Mouse (Mus musculus) cerebellum, adult 2 months (tissue): ENCODE results near the gene Odf3b. TPM values are rescaled to one million over a fixed set of nuclear protein-coding genes. Genes with fewer than 3 reads are reported as not detected.

Source experiments
- DNase-seq, 2 experiments: peaks; one replicate each; pipeline ENCODE4 v3.0.0; 2021
- H3K27ac ChIP-seq: fragments of 200-500 bp; 2 replicates; pipeline ENCODE4 v1.5.1; 2012; ENCODE audit warnings: low read length, control low read depth, inconsistent platforms; ENCODE audit not compliant: insufficient read depth
- H3K27me3 ChIP-seq: fragments of 200-500 bp; 2 replicates; pipeline ENCODE4 v1.6.1; 2012; ENCODE audit warnings: inconsistent platforms, mild to moderate bottlenecking, low read length, moderate library complexity; ENCODE audit not compliant: control insufficient read depth, insufficient read depth
- H3K4me1 ChIP-seq: fragments of 200-500 bp; 2 replicates; pipeline ENCODE4 v1.6.1; 2011; ENCODE audit warnings: low read length; ENCODE audit not compliant: control insufficient read depth, insufficient read depth
- H3K4me3 ChIP-seq: fragments of 200-500 bp; replicated peaks from 2 replicates; pipeline ENCODE3; 2011; ENCODE audit warnings: mild to moderate bottlenecking, low read depth, low read length, control low read depth; ENCODE audit not compliant: insufficient read depth
- CTCF ChIP-seq: fragments of 200-500 bp; IDR thresholded peaks from 2 replicates; pipeline ENCODE4 v1.5.1; 2011; ENCODE audit warnings: low read depth, mild to moderate bottlenecking, control low read depth, low read length, moderate library complexity, borderline replicate concordance; ENCODE audit not compliant: insufficient read depth
- POLR2A ChIP-seq: fragments of 200-500 bp; IDR thresholded peaks from 2 replicates; pipeline ENCODE4 v1.6.1; 2011; ENCODE audit warnings: low read length, control low read depth, borderline replicate concordance; ENCODE audit not compliant: insufficient read depth
- WGBS: fragments of 180-500 bp; shearing (Covaris S2); methylation state at CpG from one replicate; pipeline ENCODE4 v1.1.7; 2018; 5-methylcytosine and 5-hydroxymethylcytosine counted together
- polyA plus RNA-seq: library from polyadenylated mRNA; depleted of rRNA; stranded (reverse); fragments of >200 nt; gene quantifications from 2 replicates; pipeline ENCODE4 v1.2.3, GENCODE M21; 2012; rRNA removed

Odf3b gene
- 18.3 and 24.4 TPM in 2 replicates for polyA plus RNA-seq

DNA sequence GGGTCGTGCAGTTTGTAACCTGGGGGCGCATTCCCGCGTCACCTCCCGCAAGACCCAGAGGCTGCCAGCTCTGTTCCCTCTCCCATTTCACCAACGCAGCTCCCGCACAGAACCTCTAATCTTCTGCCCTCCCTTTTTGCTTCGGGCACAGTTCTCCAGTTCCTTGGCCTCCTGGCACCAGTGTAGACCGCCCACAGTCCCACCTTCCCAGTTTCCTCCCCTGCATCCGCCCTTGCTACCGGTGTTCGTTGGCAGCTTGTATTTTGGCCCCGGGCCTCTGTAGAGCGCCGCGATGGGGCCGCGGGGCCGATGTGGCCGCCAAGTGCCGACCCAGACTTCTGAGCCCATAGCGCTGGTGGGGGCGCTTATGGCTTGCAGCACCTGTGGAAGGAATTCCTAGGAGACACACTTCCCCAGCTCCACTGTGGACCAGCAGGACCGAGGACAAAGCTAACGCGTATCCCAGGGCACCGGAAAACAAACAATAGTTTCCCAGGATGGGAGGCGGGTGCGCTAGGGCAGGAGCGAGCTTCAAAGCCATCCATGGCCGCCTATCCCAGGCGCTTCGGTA lies at the start of gene Odf3b:
Gene Odf3b, minus strand, starts transcription at position 452 of the 571 bp plus-strand sequence.
- Histone ChIP-seq H3K4me3 (peak within 1 kb of the TSS; percentile 64), H3K4me1 (peaks cover 24% of the 10 kb centered on the region), H3K27ac (peak within 1 kb of the TSS; percentile 98), H3K27me3 (no peaks in the 10 kb centered on the region)
- DNase-seq = peak; percentile 91
- under 1% methylated on average over 33 of the region's 33 CpGs for WGBS
- TF ChIP-seq POLR2A = peak; percentile 77; the same call in 1 of the 2 replicates
- TF ChIP-seq CTCF = no peak

DNA sequence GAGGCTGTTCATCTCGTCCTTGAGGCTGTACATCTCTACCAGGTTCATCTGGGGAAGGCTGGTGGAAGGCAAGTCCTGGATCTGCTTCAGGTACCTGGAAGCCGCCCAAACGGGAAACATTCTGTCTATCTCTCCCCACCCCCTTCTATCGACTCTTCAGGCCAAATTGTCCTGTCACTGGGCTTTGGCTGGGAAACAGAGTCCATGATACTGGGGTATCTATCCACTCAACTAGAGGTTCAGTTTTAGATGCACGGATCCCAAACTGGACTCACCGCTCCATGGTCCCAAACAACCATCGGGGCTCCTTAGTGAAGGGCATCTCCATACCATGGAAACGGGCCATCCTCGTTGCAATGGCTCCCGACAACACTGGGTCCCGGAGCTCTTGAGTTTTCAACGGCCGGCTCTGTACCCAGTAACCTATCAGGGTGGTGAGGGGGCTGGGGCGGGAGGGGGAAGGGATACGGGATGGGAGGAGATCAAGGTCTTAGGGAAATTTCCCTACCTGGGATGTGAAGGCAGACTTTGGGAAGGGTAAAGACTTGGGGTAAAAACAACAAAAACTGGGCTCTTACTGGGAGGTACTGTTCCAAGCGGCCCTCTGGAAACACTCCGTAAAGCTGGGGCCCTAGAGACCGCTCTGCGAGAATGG lies 49.2 kb upstream of the Odf3b start:
- Histone ChIP-seq H3K4me3 (peak overlapping the region; percentile 76), H3K4me1 (peaks cover 6% of the 10 kb centered on the region; the same call in 1 of the 2 replicates), H3K27ac (no peak overlapping the region), H3K27me3 (no peaks in the 10 kb centered on the region)
- TF ChIP-seq CTCF (no peak), POLR2A (no peak)
- WGBS = 62% methylated on average over 19 of the region's 19 CpGs
- peak in 1 of 2 experiments; percentile 33 for DNase-seq

DNA sequence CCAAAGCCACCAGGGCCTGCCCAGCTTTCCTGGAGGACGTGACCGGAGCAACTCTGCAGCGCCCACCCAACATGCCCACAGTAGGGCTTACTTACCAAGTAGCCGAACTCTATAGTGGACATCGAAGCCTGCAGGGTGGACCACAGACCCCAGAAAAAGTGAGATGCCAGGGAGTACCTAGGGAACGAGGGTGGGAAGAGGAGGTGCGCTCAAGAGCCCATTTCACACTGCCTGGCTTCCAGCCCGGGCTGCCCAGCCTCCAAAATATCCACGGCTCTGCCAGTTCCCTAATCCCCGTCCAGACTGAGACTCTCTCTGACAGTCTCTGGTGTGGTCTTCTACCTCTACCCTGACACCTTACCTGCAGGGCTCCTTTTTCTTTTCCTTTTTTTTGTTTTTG lies 47.6 kb upstream of the Odf3b start:
- Histone ChIP-seq H3K27ac (no peak overlapping the region), H3K27me3 (no peaks in the 10 kb centered on the region), H3K4me1 (peaks cover 8% of the 10 kb centered on the region), H3K4me3 (no peak overlapping the region)
- peak in 1 of 2 experiments; percentile 15 for DNase-seq
- TF ChIP-seq CTCF (no peak), POLR2A (no peak)
- 68% methylated on average over 10 of the region's 10 CpGs for WGBS

DNA sequence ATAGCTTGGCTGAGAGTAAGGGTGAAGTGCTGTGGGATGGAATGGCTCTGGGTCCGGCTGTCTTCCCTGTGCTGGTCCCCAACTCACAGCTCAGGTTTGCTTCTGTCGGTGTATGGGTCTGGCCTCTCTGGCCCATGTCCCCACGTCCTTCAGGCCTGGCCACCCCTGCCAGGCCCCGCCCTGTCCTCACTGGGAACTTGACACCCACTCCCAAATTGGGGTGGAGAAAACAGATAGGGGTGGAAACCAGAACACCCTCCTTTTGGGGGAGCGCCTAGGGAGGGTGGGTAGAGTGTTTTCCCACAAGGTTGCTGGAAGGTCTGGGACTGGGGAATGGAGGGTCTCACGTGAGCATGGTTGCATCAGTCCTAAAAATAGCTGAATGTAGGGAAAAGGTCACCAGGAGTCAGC lies 46.6 kb upstream of the Odf3b start, which contains the start of gene Cpt1b:
Gene Cpt1b, minus strand, starts transcription at position 153 of the 411 bp plus-strand sequence.
- Histone ChIP-seq H3K4me1 (peaks cover 6% of the 10 kb centered on the region), H3K27me3 (no peaks in the 10 kb centered on the region), H3K4me3 (no peak within 1 kb of the TSS), H3K27ac (no peak within 1 kb of the TSS)
- 46% methylated on average over 6 of the region's 6 CpGs for WGBS
- peak in 1 of 2 experiments; percentile 22 for DNase-seq
- no peak for TF ChIP-seq POLR2A
- TF ChIP-seq CTCF = no peak

DNA sequence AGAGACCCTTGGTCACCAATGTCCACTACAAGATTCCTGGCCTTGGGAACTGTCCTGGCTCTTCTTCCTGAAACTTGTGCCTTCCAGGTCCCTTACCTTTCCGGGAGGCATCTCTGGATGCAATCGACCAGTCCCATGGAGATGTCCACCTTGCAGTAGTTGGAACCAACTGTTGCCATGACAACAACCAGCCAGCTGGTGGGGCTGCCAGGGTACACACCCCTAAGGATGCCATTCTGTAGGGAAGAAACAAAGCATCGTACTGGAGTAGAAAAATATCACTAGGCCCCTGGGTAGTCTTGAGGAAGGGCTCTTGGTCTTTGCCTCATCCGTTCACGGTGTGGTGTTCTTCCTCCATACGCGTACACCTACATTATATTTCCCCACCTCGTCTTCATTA lies 45.5 kb upstream of the Odf3b start:
- TF ChIP-seq POLR2A (no peak), CTCF (no peak)
- 72% methylated on average over 8 of the region's 8 CpGs for WGBS
- peak in 1 of 2 experiments; percentile 10 for DNase-seq

DNA sequence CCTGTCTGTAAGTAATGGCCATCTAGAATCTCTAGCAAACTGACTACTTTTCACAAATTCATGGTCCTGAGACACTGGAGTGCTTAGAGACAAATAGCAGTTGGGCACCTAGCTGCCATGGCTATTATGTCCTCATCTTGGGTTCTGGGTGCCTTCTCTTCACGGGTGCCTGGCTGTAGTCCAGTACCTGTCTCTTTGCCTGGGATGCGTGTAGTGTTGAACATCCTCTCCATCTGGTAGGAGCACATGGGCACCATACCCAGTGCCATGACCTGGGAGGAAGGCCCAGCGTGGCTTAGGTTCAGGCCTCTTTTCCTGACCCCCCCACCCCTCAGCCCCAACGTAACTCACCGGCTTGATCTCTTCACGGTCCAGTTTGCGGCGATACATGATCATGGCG lies 42.9 kb upstream of the Odf3b start:
- H3K27me3 ChIP-seq = no peaks in the 10 kb centered on the region
- 52% methylated on average over 9 of the region's 9 CpGs for WGBS
- H3K4me1 ChIP-seq = peaks cover 6% of the 10 kb centered on the region
- no peak for TF ChIP-seq POLR2A
- no peak for TF ChIP-seq CTCF
- DNase-seq = peak; percentile 39 to 52
- H3K4me3 ChIP-seq = no peak overlapping the region
- H3K27ac ChIP-seq = no peak overlapping the region

More for the DNA sequence above, 45.5 kb upstream of the Odf3b start:
- Histone ChIP-seq H3K27ac (no peak overlapping the region), H3K27me3 (no peaks in the 10 kb centered on the region), H3K4me3 (no peak overlapping the region), H3K4me1 (peaks cover 6% of the 10 kb centered on the region)

DNA sequence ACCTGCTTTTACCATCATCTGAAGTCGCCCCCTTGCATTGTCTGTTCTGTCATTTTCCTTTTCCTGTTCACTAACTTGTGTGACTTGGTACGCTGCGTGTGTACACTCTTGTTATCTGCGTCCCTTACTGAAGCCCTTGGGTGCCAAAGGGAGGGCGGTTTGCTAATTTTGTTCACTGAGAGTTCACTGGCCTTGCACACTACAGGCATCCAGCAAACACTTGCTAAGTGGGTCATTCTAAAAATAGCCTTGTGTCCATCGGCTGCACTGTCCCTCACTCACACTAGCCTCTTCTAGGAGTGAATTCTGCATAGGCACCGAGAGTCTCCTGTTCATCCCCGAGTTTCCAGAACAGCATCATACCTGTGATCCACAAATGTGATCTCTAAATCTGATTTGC lies 36.2 kb upstream of the Odf3b start:
- 14% methylated on average over 8 of the region's 8 CpGs for WGBS
- no peaks in the 10 kb centered on the region for H3K27me3 ChIP-seq
- TF ChIP-seq POLR2A (no peak), CTCF (no peak)
- peaks cover 9% of the 10 kb centered on the region for H3K4me1 ChIP-seq
- DNase-seq = peak; percentile 50 to 62
- H3K27ac ChIP-seq = peak overlapping the region; percentile 87
- peak overlapping the region; percentile 8 for H3K4me3 ChIP-seq

DNA sequence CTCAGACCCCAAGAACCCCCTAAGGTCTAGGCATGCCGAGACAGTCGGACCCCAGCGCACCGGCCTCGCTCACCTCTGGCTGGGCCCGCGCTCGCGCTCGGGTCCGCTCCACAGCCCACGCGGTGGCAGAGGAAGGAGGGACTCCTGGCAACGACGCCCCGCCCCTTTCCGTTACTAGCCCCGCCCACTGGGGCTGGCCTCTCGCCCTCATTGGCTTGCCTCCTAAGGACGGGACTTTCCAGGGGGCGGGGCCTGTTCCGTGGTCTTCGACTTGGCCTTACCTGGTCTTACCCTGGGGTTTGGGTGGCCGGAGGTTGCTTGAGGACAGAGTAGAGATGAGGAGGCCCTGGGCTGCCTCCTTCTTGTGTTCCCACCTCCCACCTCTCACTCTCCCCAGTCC lies 31.0 kb upstream of the Odf3b start, which contains the start of gene Syce3:
Gene Syce3, minus strand, starts transcription at position 386 of the 400 bp plus-strand sequence.
- TF ChIP-seq POLR2A (no peak), CTCF (no peak)
- no peak within 1 kb of the TSS for H3K27ac ChIP-seq
- DNase-seq = no peak
- no peaks in the 10 kb centered on the region; the same call in 1 of the 2 replicates for H3K4me1 ChIP-seq
- H3K4me3 ChIP-seq = no peak within 1 kb of the TSS
- no peaks in the 10 kb centered on the region for H3K27me3 ChIP-seq
- WGBS = 90% methylated on average over 24 of the region's 24 CpGs

DNA sequence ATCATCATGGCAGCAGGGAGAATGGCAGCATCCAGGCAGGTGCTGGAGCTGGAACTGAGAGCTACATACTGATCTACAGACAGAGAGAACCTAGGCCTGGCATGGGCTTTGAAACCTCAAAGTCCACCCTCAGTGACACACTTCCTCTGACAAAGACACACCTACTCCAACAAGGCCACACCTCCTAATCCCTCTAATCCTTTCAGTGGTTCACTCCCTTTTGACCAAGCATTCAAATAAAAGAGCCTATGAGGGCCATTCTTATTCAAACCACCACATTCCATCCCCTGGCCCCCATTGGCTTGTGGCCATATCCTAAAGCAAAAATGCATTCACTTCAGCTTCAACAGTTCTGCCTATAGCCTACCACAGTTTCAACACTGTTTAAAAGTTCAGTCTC lies 27.6 kb upstream of the Odf3b start:
- DNase-seq = no peak
- Histone ChIP-seq H3K4me3 (no peak overlapping the region), H3K27ac (no peak overlapping the region), H3K27me3 (no peaks in the 10 kb centered on the region), H3K4me1 (no peaks in the 10 kb centered on the region)
- TF ChIP-seq CTCF = no peak
- TF ChIP-seq POLR2A = no peak
